Mouse (Mus musculus): Measurements from ENCODE around the gene Nab2.
A peak's percentile ranks its signal among the peaks of the same experiment; 100 is the strongest.
"Not testable (repeated sequence)": the region's sequence is repeated elsewhere in the genome, so short reads cannot be mapped to it uniquely, and the experiment has no call there.

Gene Nab2

GRCm38 (mm10) chr10:127674046-127674655 is 5.8 kb upstream of the Nab2 start:
- DNase-seq (ENCODE audit: low spot score): no peak

GRCm38 (mm10) chr10:127671276-127671675 is 2.9 kb upstream of the Nab2 start:
- peak; percentile 42 for DNase-seq (ENCODE audit: low spot score)

GRCm38 (mm10) chr10:127670185-127670584 is 1.8 kb upstream of the Nab2 start:
- DNase-seq (ENCODE audit: low spot score): no peak

GRCm38 (mm10) chr10:127669170-127669569 is 802 bp upstream of the Nab2 start:
- peak; percentile 46 for DNase-seq (ENCODE audit: low spot score)

- peak; percentile 92 for DNase-seq (ENCODE audit: low spot score)
Measured at GRCm38 (mm10) chr10:127667269-127668092, 887 bp downstream of the Nab2 start.

GRCm38 (mm10) chr10:127666501-127667268 is 1.7 kb downstream of the Nab2 start, which contains the start of gene Nemp1:
Gene Nemp1, plus strand, starts transcription at chr10:127666901.
- DNase-seq (ENCODE audit: low spot score): peak; percentile 72

GRCm38 (mm10) chr10:127665366-127666181 is 2.8 kb downstream of the Nab2 start:
- DNase-seq (ENCODE audit: low spot score): peak; percentile 59

GRCm38 (mm10) chr10:127664891-127665290 is 3.5 kb downstream of the Nab2 start:
- no peak for DNase-seq (ENCODE audit: low spot score)

GRCm38 (mm10) chr10:127664166-127664565 is 4.2 kb downstream of the Nab2 start:
- DNase-seq (ENCODE audit: low spot score): no peak

GRCm38 (mm10) chr10:127663590-127663989 is 4.8 kb downstream of the Nab2 start:
- DNase-seq (ENCODE audit: low spot score): no peak

- peak; percentile 49 for DNase-seq (ENCODE audit: low spot score)
Measured at GRCm38 (mm10) chr10:127662666-127663253, 5.6 kb downstream of the Nab2 start.

GRCm38 (mm10) chr10:127661915-127662663 is 6.3 kb downstream of the Nab2 start:
- peak; percentile 62 for DNase-seq (ENCODE audit: low spot score)

- DNase-seq (ENCODE audit: low spot score): no peak
Measured at GRCm38 (mm10) chr10:127661291-127661914, 7.0 kb downstream of the Nab2 start.

GRCm38 (mm10) chr10:127659551-127659950 is 8.8 kb downstream of the Nab2 start:
- no peak for DNase-seq (ENCODE audit: low spot score)

GRCm38 (mm10) chr10:127658076-127658475 is 10.3 kb downstream of the Nab2 start:
- DNase-seq (ENCODE audit: low spot score): no peak

GRCm38 (mm10) chr10:127657617-127658016 is 10.8 kb downstream of the Nab2 start:
- DNase-seq (ENCODE audit: low spot score): not testable (repeated sequence)

- DNase-seq (ENCODE audit: low spot score): no peak
Measured at GRCm38 (mm10) chr10:127654970-127655579, 13.3 kb downstream of the Nab2 start.

GRCm38 (mm10) chr10:127652906-127653638 is 15.3 kb downstream of the Nab2 start:
- no peak for DNase-seq (ENCODE audit: low spot score)

- DNase-seq (ENCODE audit: low spot score): no peak
Measured at GRCm38 (mm10) chr10:127645791-127646190, 22.6 kb downstream of the Nab2 start.

All from embryo, embryonic 10.5 days (tissue).